In the genomic region with DNA sequence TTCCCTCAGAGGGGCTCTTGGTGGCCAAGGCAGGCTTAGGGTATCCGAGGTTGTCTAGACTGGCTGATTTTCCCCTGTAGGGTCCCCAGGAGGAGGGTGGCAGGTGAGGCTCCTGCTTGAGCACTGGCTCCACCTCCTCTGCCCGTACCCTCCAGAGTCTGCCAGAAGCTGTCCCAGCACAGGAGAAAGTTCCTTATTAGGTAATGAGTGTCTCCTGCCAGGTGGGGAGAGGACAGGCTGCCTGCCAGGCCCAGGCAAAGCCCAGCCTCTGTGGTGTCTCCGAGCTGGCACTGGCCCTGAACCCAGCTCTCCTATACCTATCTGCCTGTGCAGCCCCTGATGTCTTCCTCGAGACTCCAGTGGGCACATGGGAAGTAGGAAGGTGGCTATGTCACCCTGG, we compare ENCODE assay signal across 18 mouse cellular contexts. TPM values are rescaled to one million over a fixed set of nuclear protein-coding genes. Genes with fewer than 3 reads are reported as not detected.
DNase-seq lines count a peak whose midpoint lies in the region; ATAC-seq and TF ChIP-seq lines count a peak whose summit lies in the region.
"Had no signal": no experiment of that assay in that cellular context is flagged by ENCODE, and none has a peak within 500 bp of the region (broad histone marks: within the 10 kb centered on the region; RNA-seq: fewer than 3 reads in every experiment).

No protein-coding gene starts in this region.

- no peak overlapping the region for H3K4me2 ChIP-seq in embryonic facial prominence, embryonic 14.5 days (ENCODE audit: low read depth, low read length)
- H3K4me2 ChIP-seq in stomach, embryonic 15.5 days: no peak overlapping the region
- H3K4me2 ChIP-seq: forebrain, embryonic 15.5 days had no signal

- H3K9me3 ChIP-seq in embryonic facial prominence, embryonic 14.5 days (ENCODE audit: control insufficient read depth, low read length): no peaks in the 10 kb centered on the region
- no peaks in the 10 kb centered on the region for H3K9me3 ChIP-seq in stomach, embryonic 15.5 days
- H3K9me3 ChIP-seq: forebrain, embryonic 15.5 days had no signal

- H3K4me3 ChIP-seq in embryonic facial prominence, embryonic 14.5 days (ENCODE audit: low read depth, low read length): no peak overlapping the region
- H3K4me3 ChIP-seq in lung, adult 2 months (replicated peaks; ENCODE audit: extremely low read depth, low read depth, low read length): no peak overlapping the region
- H3K4me3 ChIP-seq in stomach, embryonic 15.5 days (replicated peaks): no peak overlapping the region
- H3K4me3 ChIP-seq: forebrain, embryonic 15.5 days had no signal

- H3K36me3 ChIP-seq in embryonic facial prominence, embryonic 14.5 days (ENCODE audit: control insufficient read depth, insufficient read depth, low read length): no peaks in the 10 kb centered on the region
- H3K36me3 ChIP-seq in stomach, embryonic 15.5 days: no peaks in the 10 kb centered on the region
- H3K36me3 ChIP-seq: forebrain, embryonic 15.5 days had no signal

- H3K9ac ChIP-seq in embryonic facial prominence, embryonic 14.5 days (ENCODE audit: low read depth, low read length): 0 out of 2 replicates have a peak overlapping the region, but pooled peaks have one; percentile 2
- no peak overlapping the region for H3K9ac ChIP-seq in stomach, embryonic 15.5 days
- H3K9ac ChIP-seq: forebrain, embryonic 15.5 days had no signal

- H3K27me3 ChIP-seq in embryonic facial prominence, embryonic 14.5 days (replicated peaks; ENCODE audit: control insufficient read depth, insufficient read depth, low read length): no peaks in the 10 kb centered on the region
- H3K27me3 ChIP-seq in stomach, embryonic 15.5 days (replicated peaks): no peaks in the 10 kb centered on the region
- H3K27me3 ChIP-seq: forebrain, embryonic 15.5 days had no signal

- ATAC-seq in embryonic facial prominence, embryonic 14.5 days (ENCODE audit: low read depth): peak; percentile 13; the same call in 1 of the 2 replicates
- ATAC-seq in stomach, embryonic 15.5 days (ENCODE audit: insufficient read depth, low FRiP score, low read depth): no peak; the same call in 1 of the 2 replicates
- ATAC-seq: forebrain, embryonic 15.5 days; hindbrain, postnatal 0 days; midbrain, embryonic 16.5 days had no signal

- TF ChIP-seq POLR2A in lung, adult 2 months (IDR thresholded peaks at IDR 0.05; ENCODE audit: borderline replicate concordance, extremely low read depth, low read depth, low read length): no peak

- no peak for TF ChIP-seq CTCF in lung, adult 2 months (IDR thresholded peaks at IDR 0.05; ENCODE audit: insufficient read depth, low read length)

- peak overlapping the region; percentile 61 for H3K27ac ChIP-seq in embryonic facial prominence, embryonic 14.5 days (replicated peaks; ENCODE audit: low read depth, low read length)
- peak overlapping the region; percentile 37 for H3K27ac ChIP-seq in stomach, embryonic 15.5 days
- H3K27ac ChIP-seq: forebrain, embryonic 15.5 days; hindbrain, postnatal 0 days; kidney, postnatal 0 days had no signal

- peak; percentile 83 to 86 for DNase-seq in lung, adult 18-20 months
- DNase-seq in lung, postnatal 10 days: no peak
- DNase-seq in embryonic facial prominence, embryonic 14.5 days (ENCODE audit: low spot score): peak; percentile 61
- DNase-seq in lung, adult 2 months: peak; percentile 63
- no peak for DNase-seq in cerebellum, postnatal 4 days (ENCODE audit: low spot score in 2 of 2)
- no peak for DNase-seq in testis, postnatal 10 days (ENCODE audit: low spot score)
- DNase-seq: B cell, adult 2 months; cerebellum, adult 8-10 months; heart, postnatal 4 days; kidney, adult 11 months; retina, postnatal 1 day; thymus, postnatal 4 days had no signal

- WGBS in embryonic facial prominence, embryonic 14.5 days: 71% methylated on average over 4 of the region's 4 CpGs
- 50% methylated on average over 4 of the region's 4 CpGs for WGBS in lung, adult 2 months
- 63% methylated on average over 4 of the region's 4 CpGs for WGBS in stomach, embryonic 15.5 days

- H3K4me1 ChIP-seq in embryonic facial prominence, embryonic 14.5 days (ENCODE audit: control insufficient read depth, insufficient read depth, low read length): peaks cover 10% of the 10 kb centered on the region; the same call in 1 of the 2 replicates
- H3K4me1 ChIP-seq in lung, adult 2 months (ENCODE audit: control insufficient read depth, insufficient read depth, low read length): peaks cover 9% of the 10 kb centered on the region
- peaks cover 18% of the 10 kb centered on the region for H3K4me1 ChIP-seq in stomach, embryonic 15.5 days
- H3K4me1 ChIP-seq: forebrain, embryonic 15.5 days had no signal

RNA-seq across cellular contexts. Expression of gene Krt80, which starts 37.6 kb away (rescaled TPM):
- polyA plus RNA-seq in embryonic facial prominence, embryonic 14.5 days (2014; fragmentation: Nextera tagmentation; extraction: Ambion mirVana): 5.5 and 9.5 TPM in 2 replicates
- 130 and 155 TPM in 2 replicates for polyA plus RNA-seq in lung, adult 2 months (2012; rRNA removed)
- polyA plus RNA-seq in stomach, embryonic 15.5 days (2015; fragmentation: Nextera tagmentation; extraction: Ambion mirVana): 7.7 and 12.7 TPM in 2 replicates
- polyA plus RNA-seq: embryonic facial prominence, embryonic 11.5 days had no signal

RNA-seq across cellular contexts. Expression of gene 6030408B16Rik, which starts 39.4 kb away (rescaled TPM):
- 0.79 and 0.84 TPM in 2 replicates for polyA plus RNA-seq in embryonic facial prominence, embryonic 14.5 days (2014; fragmentation: Nextera tagmentation; extraction: Ambion mirVana)
- 35.1 and 39.4 TPM in 2 replicates for polyA plus RNA-seq in lung, adult 2 months (2012; rRNA removed)
- 9.5 and 11.6 TPM in 2 replicates for polyA plus RNA-seq in stomach, embryonic 15.5 days (2015; fragmentation: Nextera tagmentation; extraction: Ambion mirVana)

RNA-seq across cellular contexts. Expression of gene Atg101, which starts 48.3 kb away (rescaled TPM):
- polyA plus RNA-seq in embryonic facial prominence, embryonic 14.5 days (2014; fragmentation: Nextera tagmentation; extraction: Ambion mirVana): 49.9 and 62.0 TPM in 2 replicates
- polyA plus RNA-seq in lung, adult 2 months (2012; rRNA removed): 36.1 and 38.6 TPM in 2 replicates
- 66.0 and 66.4 TPM in 2 replicates for polyA plus RNA-seq in stomach, embryonic 15.5 days (2015; fragmentation: Nextera tagmentation; extraction: Ambion mirVana)

Comparison
In these comparisons a context has a peak if more than half of its experiments do, and no peak if none do; other contexts are left out.
1. DNase-seq: peak in lung, adult 18-20 months (2 of 2), embryonic facial prominence, embryonic 14.5 days (single experiment) and lung, adult 2 months (single experiment); none in lung, postnatal 10 days (single experiment), cerebellum, postnatal 4 days (0 of 2) and testis, postnatal 10 days (single experiment).